Mouse (Mus musculus): ENCODE measurements around the gene Anxa11. TPM values are rescaled to one million over a fixed set of nuclear protein-coding genes. Genes with fewer than 3 reads are reported as not detected.

The Anxa11 gene
- polyA plus RNA-seq, 1 experiment from 2014 or later, result 60.6 TPM

GRCm38 (mm10) chr14:25814140-25814539 lies 27.8 kb upstream of the Anxa11 start:
- Histone ChIP-seq H3K9me3 (ENCODE audit: control insufficient read depth, low read length) (no peaks in the 10 kb centered on the region), H3K4me3 (ENCODE audit: low read depth, low read length) (no peak overlapping the region), H3K4me2 (replicated peaks; ENCODE audit: low read depth) (no peak overlapping the region), H3K27me3 (ENCODE audit: control insufficient read depth, insufficient read depth, low read length) (no peaks in the 10 kb centered on the region), H3K4me1 (replicated peaks; ENCODE audit: control insufficient read depth, insufficient read depth) (no peaks in the 10 kb centered on the region), H3K9ac (ENCODE audit: low read length) (no peak overlapping the region), H3K36me3 (ENCODE audit: control insufficient read depth, insufficient read depth, low read length) (no peaks in the 10 kb centered on the region), H3K27ac (replicated peaks) (no peak overlapping the region)
- DNase-seq (ENCODE audit: low spot score) (no peak), ATAC-seq (ENCODE audit: low FRiP score, low TSS enrichment) (no peak)
- TF ChIP-seq EP300 (optimal IDR thresholded peaks at IDR 0.05), result no peak
- TF ChIP-seq CTCF (IDR thresholded peaks at IDR 0.05; ENCODE audit: low read depth), result no peak

- Histone ChIP-seq H3K36me3 (ENCODE audit: control insufficient read depth, insufficient read depth, low read length) (no peaks in the 10 kb centered on the region), H3K4me2 (replicated peaks; ENCODE audit: low read depth) (no peak overlapping the region), H3K4me1 (replicated peaks; ENCODE audit: control insufficient read depth, insufficient read depth) (no peaks in the 10 kb centered on the region), H3K9ac (ENCODE audit: low read length) (no peak overlapping the region), H3K4me3 (ENCODE audit: low read depth, low read length) (no peak overlapping the region), H3K27ac (replicated peaks) (no peak overlapping the region), H3K27me3 (ENCODE audit: control insufficient read depth, insufficient read depth, low read length) (no peaks in the 10 kb centered on the region), H3K9me3 (ENCODE audit: control insufficient read depth, low read length) (no peaks in the 10 kb centered on the region)
- 9% methylated on average over 9 of the region's 9 CpGs for WGBS
- DNase-seq (ENCODE audit: low spot score) (peak; percentile 80), ATAC-seq (ENCODE audit: low FRiP score, low TSS enrichment) (peak; percentile 84)
- TF ChIP-seq EP300 (optimal IDR thresholded peaks at IDR 0.05) (no peak), CTCF (IDR thresholded peaks at IDR 0.05; ENCODE audit: low read depth) (peak; percentile 99)
Observed at GRCm38 (mm10) chr14:25816416-25816815, 25.5 kb upstream of the Anxa11 start.

DNA sequence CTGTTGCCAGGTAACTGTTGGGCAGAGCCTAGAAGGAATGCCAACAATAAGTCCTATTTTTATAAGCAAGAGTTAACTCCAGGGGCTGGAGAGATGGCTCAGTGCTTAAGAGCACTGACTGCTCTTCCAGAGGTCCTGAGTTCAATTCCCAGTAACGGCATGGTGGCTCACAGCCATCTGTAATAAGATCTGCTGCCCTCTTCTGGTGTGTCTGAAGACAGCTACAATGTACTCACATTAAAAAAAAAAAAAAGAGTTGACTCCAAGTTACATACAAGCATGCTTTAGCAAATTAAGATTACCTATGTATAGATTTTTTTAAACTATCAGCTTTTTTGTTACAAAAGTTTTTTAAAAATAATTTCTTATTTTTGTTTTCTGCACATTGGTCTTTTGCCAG lies 19.4 kb upstream of the Anxa11 start:
- ATAC-seq (ENCODE audit: low FRiP score, low TSS enrichment) (no peak), DNase-seq (ENCODE audit: low spot score) (no peak)
- H3K4me1 ChIP-seq (replicated peaks; ENCODE audit: control insufficient read depth, insufficient read depth), result no peaks in the 10 kb centered on the region
- TF ChIP-seq EP300 (optimal IDR thresholded peaks at IDR 0.05), result no peak
- TF ChIP-seq CTCF (IDR thresholded peaks at IDR 0.05; ENCODE audit: low read depth), result 0 out of 2 replicates have a peak, but pooled peaks have one; percentile 2
- 80% methylated on average over 1 of the region's 1 CpGs for WGBS
- H3K27me3 ChIP-seq (ENCODE audit: control insufficient read depth, insufficient read depth, low read length), result no peaks in the 10 kb centered on the region
- no peak overlapping the region for H3K27ac ChIP-seq (replicated peaks)
- H3K4me2 ChIP-seq (replicated peaks; ENCODE audit: low read depth), result no peak overlapping the region
- no peaks in the 10 kb centered on the region for H3K36me3 ChIP-seq (ENCODE audit: control insufficient read depth, insufficient read depth, low read length)
- H3K9ac ChIP-seq (ENCODE audit: low read length), result no peak overlapping the region
- H3K9me3 ChIP-seq (ENCODE audit: control insufficient read depth, low read length), result no peaks in the 10 kb centered on the region
- no peak overlapping the region for H3K4me3 ChIP-seq (ENCODE audit: low read depth, low read length)

DNA sequence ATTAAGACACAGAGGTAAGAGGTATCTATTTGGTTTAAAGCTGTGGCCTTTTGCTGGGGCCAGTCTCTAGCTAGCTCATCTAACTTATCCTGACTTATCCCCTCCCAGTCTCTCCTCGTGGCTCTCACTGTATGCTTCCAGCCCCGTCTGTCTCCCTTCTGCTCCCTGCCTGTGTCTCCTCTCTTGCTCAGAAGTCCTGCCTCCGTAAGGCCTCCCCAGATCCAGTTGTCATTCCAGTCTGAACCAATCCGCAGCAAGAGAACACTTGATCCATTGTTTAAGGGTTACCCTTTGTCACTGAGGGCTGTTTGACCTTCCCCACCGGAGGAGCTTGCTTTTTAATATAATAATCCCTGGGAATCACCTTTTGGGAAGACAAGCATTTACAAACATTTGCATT lies 17.0 kb upstream of the Anxa11 start:
- TF ChIP-seq EP300 (optimal IDR thresholded peaks at IDR 0.05) (no peak), CTCF (IDR thresholded peaks at IDR 0.05; ENCODE audit: low read depth) (no peak)
- no peaks in the 10 kb centered on the region for H3K4me1 ChIP-seq (replicated peaks; ENCODE audit: control insufficient read depth, insufficient read depth)
- H3K9ac ChIP-seq (ENCODE audit: low read length), result no peak overlapping the region
- 64% methylated on average over 5 of the region's 5 CpGs for WGBS
- no peak overlapping the region for H3K4me3 ChIP-seq (ENCODE audit: low read depth, low read length)
- no peak overlapping the region for H3K27ac ChIP-seq (replicated peaks)
- H3K27me3 ChIP-seq (ENCODE audit: control insufficient read depth, insufficient read depth, low read length), result no peaks in the 10 kb centered on the region
- no peaks in the 10 kb centered on the region for H3K9me3 ChIP-seq (ENCODE audit: control insufficient read depth, low read length)
- H3K4me2 ChIP-seq (replicated peaks; ENCODE audit: low read depth), result no peak overlapping the region
- ATAC-seq (ENCODE audit: low FRiP score, low TSS enrichment), result no peak
- DNase-seq (ENCODE audit: low spot score), result no peak
- H3K36me3 ChIP-seq (ENCODE audit: control insufficient read depth, insufficient read depth, low read length), result no peaks in the 10 kb centered on the region

GRCm38 (mm10) chr14:25825880-25826626 lies 15.9 kb upstream of the Anxa11 start:
- no peak overlapping the region for H3K9ac ChIP-seq (ENCODE audit: low read length)
- ATAC-seq (ENCODE audit: low FRiP score, low TSS enrichment) (peak; percentile 76), DNase-seq (ENCODE audit: low spot score) (no peak)
- TF ChIP-seq EP300 (optimal IDR thresholded peaks at IDR 0.05) (no peak), CTCF (IDR thresholded peaks at IDR 0.05; ENCODE audit: low read depth) (no peak)
- H3K9me3 ChIP-seq (ENCODE audit: control insufficient read depth, low read length), result no peaks in the 10 kb centered on the region
- H3K27ac ChIP-seq (replicated peaks), result no peak overlapping the region
- no peak overlapping the region for H3K4me2 ChIP-seq (replicated peaks; ENCODE audit: low read depth)
- H3K4me3 ChIP-seq (ENCODE audit: low read depth, low read length), result no peak overlapping the region
- no peaks in the 10 kb centered on the region for H3K4me1 ChIP-seq (replicated peaks; ENCODE audit: control insufficient read depth, insufficient read depth)
- H3K36me3 ChIP-seq (ENCODE audit: control insufficient read depth, insufficient read depth, low read length), result no peaks in the 10 kb centered on the region
- no peaks in the 10 kb centered on the region for H3K27me3 ChIP-seq (ENCODE audit: control insufficient read depth, insufficient read depth, low read length)
- 49% methylated on average over 11 of the region's 11 CpGs for WGBS

DNA sequence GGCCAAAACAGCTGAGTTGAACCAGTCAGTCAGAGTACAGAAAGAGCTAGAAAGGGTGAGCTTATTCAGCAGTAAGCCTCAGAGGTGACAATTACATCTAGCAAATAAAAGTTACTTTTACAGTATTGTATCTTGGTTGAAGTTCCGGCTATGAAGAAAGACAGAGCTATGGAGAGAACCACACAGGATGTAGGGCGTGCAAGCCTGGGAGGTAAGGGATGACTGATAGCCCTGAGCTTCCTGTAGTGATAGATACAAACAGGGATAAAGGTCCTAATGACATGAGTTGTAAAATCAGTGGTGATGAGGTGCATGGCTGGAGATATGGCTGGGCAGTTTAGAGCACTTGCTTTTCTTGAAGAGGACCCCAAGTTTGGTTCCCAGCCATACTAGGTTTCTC lies 15.1 kb upstream of the Anxa11 start:
- no peak overlapping the region for H3K9ac ChIP-seq (ENCODE audit: low read length)
- no peak for TF ChIP-seq CTCF (IDR thresholded peaks at IDR 0.05; ENCODE audit: low read depth)
- TF ChIP-seq EP300 (optimal IDR thresholded peaks at IDR 0.05), result no peak
- no peaks in the 10 kb centered on the region for H3K36me3 ChIP-seq (ENCODE audit: control insufficient read depth, insufficient read depth, low read length)
- H3K4me2 ChIP-seq (replicated peaks; ENCODE audit: low read depth), result no peak overlapping the region
- H3K4me1 ChIP-seq (replicated peaks; ENCODE audit: control insufficient read depth, insufficient read depth), result 0 out of 2 replicates have a peak, but pooled peaks cover 2% of the 10 kb centered on the region
- 93% methylated on average over 2 of the region's 2 CpGs for WGBS
- ATAC-seq (ENCODE audit: low FRiP score, low TSS enrichment), result no peak
- DNase-seq (ENCODE audit: low spot score), result no peak
- no peaks in the 10 kb centered on the region for H3K9me3 ChIP-seq (ENCODE audit: control insufficient read depth, low read length)
- no peak overlapping the region for H3K27ac ChIP-seq (replicated peaks)
- H3K4me3 ChIP-seq (ENCODE audit: low read depth, low read length), result no peak overlapping the region
- no peaks in the 10 kb centered on the region for H3K27me3 ChIP-seq (ENCODE audit: control insufficient read depth, insufficient read depth, low read length)
